Mouse (Mus musculus) retina, embryonic 14.5 days (tissue): Measurements from ENCODE around the gene Prkd2.

Experiments
- DNase-seq: peaks from one replicate; pipeline ENCODE4 v3.0.0-alpha.2; 2015; ENCODE audit warnings: low spot score

The Prkd2 gene

GRCm38 (mm10) chr7:16917447-16917846, 74.7 kb downstream of the Prkd2 start:
- DNase-seq = no peak

- DNase-seq = no peak
These were observed 75.3 kb downstream of the Prkd2 start for GRCm38 (mm10) chr7:16918014-16918413.

- DNase-seq = no peak
These were observed 76.0 kb downstream of the Prkd2 start for GRCm38 (mm10) chr7:16918670-16919069.

GRCm38 (mm10) chr7:16919395-16920149, 76.9 kb downstream of the Prkd2 start:
- DNase-seq = no peak
